Mouse (Mus musculus) left cerebral cortex, adult 18-20 months (tissue): ENCODE results near the gene Spg7. TPM values are rescaled to one million over a fixed set of nuclear protein-coding genes. Genes with fewer than 3 reads are reported as not detected.
A peak's percentile ranks its signal among the peaks of the same experiment; 100 is the strongest.

ENCODE experiments used
- DNase-seq, 2 experiments: peaks; one replicate each; pipeline ENCODE4 v3.0.0; 2021 to 2022; ENCODE audit warnings: low spot score in 2 of 2, mixed read lengths in 1 of 2
- microRNA-seq, 2 experiments: library from miRNA; unstranded; fragments of <30 nt; microRNA quantifications; one replicate each; pipeline ENCODE4 v1.2.0; 2021
- total RNA-seq, 2 experiments: library from RNA; stranded (reverse); gene quantifications; 2 replicates each; pipeline ENCODE4 v1.2.3; 2021

Spg7 gene
- total RNA-seq, 2 experiments from 2014 or later, result 56.2 to 66.7 TPM

- no peak for DNase-seq
Observed at GRCm38 (mm10) chr8:123122670-123123069, 59.9 kb downstream of the Spg7 start.

- no peak for DNase-seq
Observed at GRCm38 (mm10) chr8:123126193-123126816, 63.6 kb downstream of the Spg7 start.

- DNase-seq, result no peak
Observed at GRCm38 (mm10) chr8:123131041-123131440, 68.3 kb downstream of the Spg7 start.

DNA sequence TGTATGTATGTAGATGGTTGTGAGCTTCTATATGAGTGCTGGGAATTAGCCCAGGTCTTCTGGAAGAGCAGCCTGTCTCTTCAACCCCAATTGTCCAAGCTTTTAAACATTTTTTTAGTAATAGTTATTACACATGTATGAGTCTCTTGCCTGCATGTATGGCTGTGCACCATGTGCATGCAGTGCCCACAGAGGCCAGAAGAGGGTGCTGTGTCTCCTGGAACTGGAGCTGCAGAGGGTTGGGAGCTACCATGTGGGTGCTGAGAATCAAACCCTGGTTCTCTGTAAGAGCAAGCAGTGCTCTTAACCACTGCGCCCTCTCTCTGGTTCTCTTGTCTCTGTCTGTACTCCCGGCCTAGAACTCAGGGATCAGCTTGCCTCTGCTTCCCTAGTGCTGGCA lies 70.2 kb downstream of the Spg7 start:
- DNase-seq, result no peak

DNA sequence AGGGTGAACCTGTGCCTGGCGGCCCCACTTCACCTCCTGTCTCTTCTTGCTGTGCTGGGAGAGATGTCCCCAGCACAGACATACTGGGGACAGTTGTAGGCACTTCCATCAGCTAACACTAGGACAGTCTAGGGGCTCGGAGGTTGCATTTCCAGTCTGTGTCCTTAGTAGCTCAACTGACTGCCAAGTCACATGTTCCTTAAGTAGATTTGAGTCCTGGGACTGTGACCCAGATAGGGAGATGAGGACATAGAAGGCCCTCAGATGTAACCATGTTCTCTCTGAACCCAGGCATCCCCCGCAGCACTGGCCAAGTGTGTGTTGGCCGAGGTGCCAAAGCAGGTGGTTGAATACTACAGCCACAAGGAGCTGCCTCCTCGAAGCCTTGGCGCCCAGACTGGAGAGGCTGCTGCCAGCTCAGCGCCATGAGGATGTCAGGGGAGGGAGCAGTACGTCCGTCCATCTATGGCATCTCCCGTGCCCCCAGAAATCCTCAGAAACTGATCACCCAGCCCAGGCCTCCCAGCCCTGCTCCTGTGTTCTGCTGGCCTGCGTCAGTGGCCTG lies 71.5 kb downstream of the Spg7 start:
- DNase-seq, result no peak

GRCm38 (mm10) chr8:123135406-123135805 lies 72.7 kb downstream of the Spg7 start:
- no peak for DNase-seq

- no peak for DNase-seq
Observed at GRCm38 (mm10) chr8:123135806-123136205, 73.1 kb downstream of the Spg7 start.

GRCm38 (mm10) chr8:123136287-123136686 lies 73.5 kb downstream of the Spg7 start:
- no peak for DNase-seq

DNA sequence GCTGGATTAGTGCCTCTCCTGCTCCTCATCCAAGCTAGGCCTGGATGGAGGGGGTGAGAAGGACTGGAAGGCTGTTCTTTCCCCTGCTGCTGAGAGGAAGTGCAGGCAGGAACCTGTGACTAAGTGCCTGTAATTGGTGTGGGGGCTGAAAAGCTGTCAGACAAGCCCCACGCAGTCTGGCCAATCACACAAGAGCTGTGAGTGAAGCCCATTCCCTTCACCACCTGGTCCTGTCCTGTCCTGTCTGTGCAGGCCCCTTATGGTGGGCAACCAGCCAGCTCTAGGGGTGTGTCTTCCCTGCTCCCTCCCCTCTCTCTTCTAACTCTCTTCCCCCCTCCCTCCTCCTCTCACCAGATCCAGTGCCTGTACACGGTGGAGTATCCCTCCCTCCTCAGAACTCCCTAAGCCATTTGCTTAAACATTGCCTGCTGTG lies 74.9 kb downstream of the Spg7 start:
- peak; percentile 52 to 69 for DNase-seq

DNA sequence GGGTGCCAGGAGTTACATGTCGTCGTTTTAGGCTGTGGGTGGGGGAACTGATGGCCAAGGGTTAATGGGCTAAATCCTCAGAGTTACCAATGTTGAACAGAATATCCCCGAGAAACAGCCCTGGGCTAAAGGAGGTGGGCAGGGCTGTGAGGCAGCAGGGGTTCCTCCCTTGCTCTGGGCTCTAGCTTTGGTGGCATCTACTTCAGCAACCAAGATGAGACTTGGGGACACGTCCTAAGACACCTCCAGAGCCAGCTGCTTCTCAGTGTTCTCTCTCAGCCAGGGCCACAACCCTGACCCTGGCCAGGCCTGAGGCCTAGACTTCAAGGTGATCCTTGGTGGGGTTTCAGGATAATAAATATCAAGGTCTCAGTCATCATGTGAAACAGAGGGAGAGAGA lies 76.0 kb downstream of the Spg7 start:
- DNase-seq, result no peak

DNA sequence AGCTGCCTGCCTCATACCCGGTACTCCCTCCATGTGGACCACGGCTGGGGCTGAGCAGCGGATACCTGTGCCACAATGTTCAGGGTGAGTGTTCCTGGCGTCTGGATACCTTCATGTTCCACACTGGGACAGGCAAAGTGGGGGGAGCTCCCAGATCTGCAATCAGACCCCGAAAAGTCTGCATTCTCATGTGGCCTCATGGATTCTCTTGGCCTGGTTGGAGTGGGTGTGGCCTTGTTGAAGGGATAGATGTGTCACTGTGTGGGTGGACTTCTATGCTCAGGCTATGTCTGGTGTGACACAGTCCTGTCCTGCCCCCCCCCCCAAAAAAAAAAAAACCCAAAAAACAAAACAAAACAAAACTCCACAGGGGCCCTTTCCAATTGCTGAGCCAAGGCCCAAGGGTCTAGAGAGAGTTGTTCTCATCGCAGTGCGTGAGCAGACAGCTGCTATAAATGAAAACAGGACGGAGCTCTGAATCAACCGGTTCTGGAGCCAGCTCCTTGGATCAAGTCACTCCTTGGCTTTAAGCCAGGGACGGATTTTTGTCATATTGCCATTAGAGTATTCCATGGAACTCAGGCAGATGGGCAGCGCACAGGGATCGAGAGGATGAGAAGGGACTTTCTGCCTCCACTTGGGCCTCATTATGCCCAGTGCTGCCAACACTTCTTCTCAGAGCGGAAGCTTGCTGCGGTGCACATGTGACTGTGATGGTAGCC lies 79.2 kb downstream of the Spg7 start:
- DNase-seq, result peak; percentile 65 to 77

GRCm38 (mm10) chr8:123145279-123145678 lies 82.5 kb downstream of the Spg7 start:
- DNase-seq, result no peak

DNA sequence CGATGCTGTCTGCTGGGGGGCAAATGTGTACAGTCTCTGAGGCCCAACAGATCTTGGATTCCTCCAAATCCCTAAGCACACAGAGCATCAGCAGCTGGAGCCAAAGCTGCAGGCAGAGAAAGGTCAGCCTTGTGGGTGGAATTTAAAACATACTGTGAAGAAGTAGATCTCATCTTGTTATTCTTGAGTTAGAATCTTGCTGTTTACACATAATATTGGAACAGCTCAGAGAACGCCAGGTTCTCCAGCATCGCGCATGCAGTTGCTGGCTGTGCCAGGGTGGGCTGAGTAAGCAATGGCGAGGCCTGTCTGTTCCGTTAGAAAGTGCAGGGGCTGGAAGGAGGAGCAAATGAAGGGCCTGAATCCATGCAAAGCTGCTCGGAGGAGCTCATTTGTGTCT lies 83.6 kb downstream of the Spg7 start:
- DNase-seq, result no peak

Small RNA genes within 50 kb of the gene (microRNA-seq; reads per million reads assigned to microRNA genes)
- gene Mir7079, result 0.21 to 0.25 reads per million in 2 experiments
- 124 to 155 reads per million in 2 experiments for gene Mir7080

Other genes with a start within 250 kb of the Spg7 start
- under 1 TPM; 0.63 to 0.79 TPM for gene Cdh15, start 215.0 kb upstream of the Spg7 start, total RNA-seq
- 100 to 1,000 TPM; 154 to 164 TPM for gene Ankrd11, start 20.7 kb upstream of the Spg7 start, total RNA-seq
- 100 to 1,000 TPM; 438 to 447 TPM for gene Rpl13, start 39.4 kb downstream of the Spg7 start, total RNA-seq
- gene Cpne7, start 54.4 kb downstream of the Spg7 start, total RNA-seq, result 10 to 100 TPM; 58.0 to 61.3 TPM
- under 1 TPM in 1 of 2 experiments, not detected in 1; 0.51 TPM for gene Sult5a1, start 95.4 kb downstream of the Spg7 start, total RNA-seq
- gene Dpep1, start 123.3 kb downstream of the Spg7 start, total RNA-seq, result not detected
- 100 to 1,000 TPM in 1 of 2 experiments, 10 to 100 TPM in 1; 88.7 to 103 TPM for gene Chmp1a, start 149.8 kb downstream of the Spg7 start, total RNA-seq
- gene Spata33, start 149.9 kb downstream of the Spg7 start, total RNA-seq, result 1 to 10 TPM; 5.9 to 9.8 TPM
- 10 to 100 TPM; 94.7 to 98.6 TPM for gene Cdk10, start 161.9 kb downstream of the Spg7 start, total RNA-seq
- 10 to 100 TPM; 79.4 to 82.0 TPM for gene Spata2l, start 173.3 kb downstream of the Spg7 start, total RNA-seq
- 10 to 100 TPM; 19.9 to 21.5 TPM for gene Zfp276, start 191.3 kb downstream of the Spg7 start, total RNA-seq
- 10 to 100 TPM; 58.6 to 69.5 TPM for gene Vps9d1, start 191.4 kb downstream of the Spg7 start, total RNA-seq